Mouse (Mus musculus) lung, embryonic 16.5 days (tissue): ENCODE measurements around the gene Dleu7. TPM values are rescaled to one million over a fixed set of nuclear protein-coding genes. Genes with fewer than 3 reads are reported as not detected.

ENCODE experiments used
- ATAC-seq: fragments of 200-750 bp; cut with Nextera tagmentation; 2 replicates; pipeline ENCODE4 v1.8.0; 2017; ENCODE audit warnings: low read depth, mild to moderate bottlenecking, moderate library complexity
- H3K27ac ChIP-seq: fragments of 300-500 bp; sonication (generic); 2 replicates; pipeline ENCODE4 v1.5.1; 2014; ENCODE audit warnings: mild to moderate bottlenecking, control low read depth, low read length
- H3K27me3 ChIP-seq: fragments of 300-500 bp; sonication (generic); 2 replicates; pipeline ENCODE4 v1.6.1; 2014; ENCODE audit warnings: low read depth, low read length, mixed read lengths; ENCODE audit not compliant: control insufficient read depth, insufficient read depth
- H3K36me3 ChIP-seq: fragments of 300-500 bp; sonication (generic); 2 replicates; pipeline ENCODE4 v1.6.1; 2014; ENCODE audit warnings: low read length; ENCODE audit not compliant: control insufficient read depth, insufficient read depth
- H3K4me1 ChIP-seq: fragments of 300-500 bp; sonication (generic); replicated peaks from 2 replicates; pipeline ENCODE4 v1.6.1; 2014; ENCODE audit warnings: low read length, mixed read lengths; ENCODE audit not compliant: control insufficient read depth, insufficient read depth
- H3K4me2 ChIP-seq: fragments of 300-500 bp; sonication (generic); 2 replicates; pipeline ENCODE4 v1.6.1; 2014; ENCODE audit warnings: low read depth, low read length, control low read depth
- H3K4me3 ChIP-seq: fragments of 300-500 bp; sonication (generic); 2 replicates; pipeline ENCODE4 v1.5.1; 2014; ENCODE audit warnings: mild to moderate bottlenecking, low read length, control low read depth
- H3K9ac ChIP-seq: fragments of 300-500 bp; sonication (generic); 2 replicates; pipeline ENCODE4 v1.6.1; 2014; ENCODE audit warnings: low read length, control low read depth
- H3K9me3 ChIP-seq: fragments of 300-500 bp; sonication (generic); 2 replicates; pipeline ENCODE4 v1.6.1; 2016; ENCODE audit warnings: low read length; ENCODE audit not compliant: control insufficient read depth
- WGBS: fragments of 180-500 bp; shearing (Covaris S2); extraction: QIAGEN DNeasy Blood & Tissue Kit; methylation state at CpG from one replicate; pipeline ENCODE4 v1.1.7; 2014; 5-methylcytosine and 5-hydroxymethylcytosine counted together
- polyA plus RNA-seq: library from polyadenylated mRNA; unstranded; fragments of >200 nt; fragmentation: Nextera tagmentation; extraction: Ambion mirVana; gene quantifications from 2 replicates; pipeline ENCODE4 v1.2.1, GENCODE M21; 2015

Dleu7 gene
- polyA plus RNA-seq, result 0.54 and 0.60 TPM in 2 replicates

DNA sequence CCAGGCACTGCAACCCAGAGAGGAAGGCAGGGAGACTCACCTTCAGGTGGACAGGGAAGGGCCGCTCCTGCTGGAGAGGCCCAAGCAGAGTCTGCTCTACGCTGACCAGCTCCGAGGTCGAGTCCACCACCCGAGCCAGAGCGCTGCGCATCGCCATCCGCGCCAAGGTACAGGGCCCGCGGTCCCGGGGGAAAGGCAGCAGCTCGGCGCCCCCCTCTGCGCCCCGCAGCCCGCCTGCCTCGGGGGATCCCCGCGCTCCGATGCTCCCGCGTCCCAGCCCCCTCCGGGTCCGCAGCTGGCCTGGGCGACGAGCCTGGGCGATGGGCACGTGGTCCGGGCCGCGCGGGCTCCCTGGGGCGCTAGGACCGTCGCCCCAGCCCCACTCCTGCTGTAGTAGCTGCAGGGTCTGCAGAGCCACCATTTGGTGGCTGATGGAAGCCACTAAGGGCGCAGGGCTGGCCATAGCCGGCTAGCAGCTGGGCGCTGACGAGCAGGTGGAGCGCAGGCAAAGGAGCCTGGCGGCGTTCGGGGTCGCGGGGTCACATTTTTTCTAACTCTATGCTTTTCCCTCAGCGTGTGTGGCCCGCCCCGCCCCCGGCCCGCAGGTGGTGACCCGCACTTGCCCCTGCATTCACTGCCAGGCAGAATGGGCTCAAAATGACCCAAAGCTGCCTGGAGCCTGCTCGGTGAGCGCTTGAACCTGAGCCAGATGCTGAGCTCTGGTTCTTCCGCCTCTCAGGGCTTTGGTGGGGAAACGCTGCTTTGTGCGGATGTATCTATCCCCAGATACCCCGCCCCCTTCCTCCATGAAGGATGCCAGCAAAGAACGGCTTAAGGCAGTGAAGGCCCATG lies at the start of gene Dleu7, which contains the start of gene Rnaseh2b:
Gene Dleu7, minus strand, starts transcription at position 560 of the 852 bp plus-strand sequence.
Gene Rnaseh2b, plus strand, starts transcription at position 102 of the 852 bp plus-strand sequence.
- WGBS, result under 1% methylated on average over 51 of the region's 60 CpGs

DNA sequence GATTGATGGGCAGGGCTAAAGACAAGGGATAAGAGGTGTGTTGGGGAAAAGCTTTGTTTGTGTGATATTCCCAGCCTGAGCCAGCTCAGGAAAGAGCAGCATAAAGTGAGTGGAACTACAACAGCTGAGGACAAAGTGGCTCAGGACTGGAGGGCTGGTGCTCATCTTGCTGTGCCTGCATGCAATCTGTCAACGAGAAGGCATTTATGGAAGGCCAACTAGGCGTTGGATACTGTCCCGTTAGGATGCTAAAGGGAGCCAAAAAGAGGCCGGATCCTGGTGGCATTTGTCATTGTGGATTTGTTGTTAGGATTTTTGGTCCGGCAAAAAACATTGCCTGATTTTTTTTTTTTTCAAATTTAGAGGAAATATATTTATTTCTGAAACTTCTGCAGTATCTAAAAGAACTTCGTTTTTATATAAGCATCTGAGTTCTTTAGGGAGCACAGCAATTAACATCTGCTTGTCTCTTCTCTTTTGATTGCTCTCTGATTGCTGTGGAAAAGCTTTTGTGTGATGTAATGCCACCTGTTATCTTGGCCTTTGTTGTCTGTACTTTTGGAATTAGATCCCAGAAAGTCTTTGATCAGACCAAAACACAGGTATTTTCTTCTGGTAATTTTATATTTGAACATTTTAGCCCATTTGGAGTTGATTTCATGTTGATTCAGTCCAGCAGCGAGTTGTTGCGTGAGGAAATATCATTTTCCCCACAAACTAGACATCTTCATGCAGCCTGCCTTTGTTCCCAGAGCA lies 49.2 kb upstream of the Dleu7 start:
- Histone ChIP-seq H3K36me3 (no peaks in the 10 kb centered on the region), H3K27me3 (no peaks in the 10 kb centered on the region), H3K4me2 (no peak overlapping the region), H3K4me3 (no peak overlapping the region), H3K4me1 (peaks cover 6% of the 10 kb centered on the region; the same call in 1 of the 2 replicates), H3K9me3 (no peaks in the 10 kb centered on the region), H3K27ac (no peak overlapping the region), H3K9ac (no peak overlapping the region)
- WGBS, result 47% methylated on average over 8 of the region's 8 CpGs
- ATAC-seq, result no peak

More for the DNA sequence above, at the start of gene Dleu7, which contains the start of gene Rnaseh2b:
- Histone ChIP-seq H3K36me3 (no peaks in the 10 kb centered on the region), H3K9me3 (no peaks in the 10 kb centered on the region), H3K9ac (peak within 1 kb of the TSS; percentile 75), H3K4me3 (peak within 1 kb of the TSS; percentile 55), H3K27me3 (no peaks in the 10 kb centered on the region), H3K27ac (no peak within 1 kb of the TSS), H3K4me2 (peak within 1 kb of the TSS; percentile 100), H3K4me1 (peaks cover 10% of the 10 kb centered on the region)
- ATAC-seq, result peak; percentile 68

- H3K4me1 ChIP-seq, result peaks cover 6% of the 10 kb centered on the region; the same call in 1 of the 2 replicates
- 93% methylated on average over 1 of the region's 1 CpGs for WGBS
- no peaks in the 10 kb centered on the region for H3K9me3 ChIP-seq
- no peak overlapping the region for H3K4me3 ChIP-seq
- H3K4me2 ChIP-seq, result no peak overlapping the region
- no peaks in the 10 kb centered on the region for H3K36me3 ChIP-seq
- no peak overlapping the region for H3K9ac ChIP-seq
- ATAC-seq, result no peak
- no peaks in the 10 kb centered on the region for H3K27me3 ChIP-seq
- no peak overlapping the region for H3K27ac ChIP-seq
Measured at GRCm38 (mm10) chr14:62339196-62339595, 46.3 kb upstream of the Dleu7 start.

- no peak for ATAC-seq
- no peaks in the 10 kb centered on the region for H3K27me3 ChIP-seq
- no peak overlapping the region for H3K4me2 ChIP-seq
- no peak overlapping the region for H3K4me3 ChIP-seq
- WGBS, result 72% methylated on average over 9 of the region's 9 CpGs
- H3K9ac ChIP-seq, result no peak overlapping the region
- no peak overlapping the region for H3K27ac ChIP-seq
- H3K36me3 ChIP-seq, result no peaks in the 10 kb centered on the region
- peaks cover 10% of the 10 kb centered on the region for H3K4me1 ChIP-seq
- H3K9me3 ChIP-seq, result no peaks in the 10 kb centered on the region
Measured at GRCm38 (mm10) chr14:62333909-62334687, 41.3 kb upstream of the Dleu7 start.

- peak; percentile 85 for ATAC-seq
- Histone ChIP-seq H3K9ac (peak overlapping the region; percentile 93), H3K27me3 (no peaks in the 10 kb centered on the region), H3K27ac (peak overlapping the region; percentile 91), H3K4me1 (peaks cover 13% of the 10 kb centered on the region), H3K4me3 (peak overlapping the region; percentile 77), H3K9me3 (no peaks in the 10 kb centered on the region), H3K36me3 (no peaks in the 10 kb centered on the region), H3K4me2 (peak overlapping the region; percentile 83)
- under 1% methylated on average over 62 of the region's 62 CpGs for WGBS
Measured at GRCm38 (mm10) chr14:62331866-62332619, 39.2 kb upstream of the Dleu7 start.

GRCm38 (mm10) chr14:62331457-62331856 lies 38.6 kb upstream of the Dleu7 start:
- H3K27ac ChIP-seq, result peak overlapping the region; percentile 91
- ATAC-seq, result no peak

DNA sequence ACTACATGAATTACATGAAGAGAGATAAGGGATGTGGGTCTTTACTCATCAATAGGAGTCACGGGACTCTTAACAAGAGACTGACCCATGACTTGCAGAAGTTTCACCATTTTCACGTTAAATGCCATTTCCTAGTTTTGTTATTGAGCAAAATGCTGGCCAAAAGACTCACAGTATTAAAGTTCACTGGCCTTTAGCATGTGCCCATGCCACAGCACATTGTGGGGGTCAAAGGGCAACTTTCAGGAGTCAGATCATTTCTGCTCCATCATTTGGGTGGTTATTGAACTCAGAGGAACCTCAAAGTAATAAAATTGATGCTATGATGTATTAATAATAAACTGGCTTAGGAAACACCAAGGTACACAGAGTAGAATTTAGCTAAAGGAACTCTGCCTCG lies 36.8 kb upstream of the Dleu7 start:
- no peak overlapping the region for H3K4me2 ChIP-seq
- H3K27ac ChIP-seq, result no peak overlapping the region
- no peak overlapping the region for H3K9ac ChIP-seq
- H3K36me3 ChIP-seq, result no peaks in the 10 kb centered on the region
- no peaks in the 10 kb centered on the region for H3K27me3 ChIP-seq
- ATAC-seq, result no peak
- H3K9me3 ChIP-seq, result no peaks in the 10 kb centered on the region
- H3K4me3 ChIP-seq, result no peak overlapping the region
- WGBS, result 79% methylated on average over 3 of the region's 3 CpGs
- H3K4me1 ChIP-seq, result peaks cover 25% of the 10 kb centered on the region

More at GRCm38 (mm10) chr14:62331457-62331856, 38.6 kb upstream of the Dleu7 start:
- 17% methylated on average over 6 of the region's 6 CpGs for WGBS
- Histone ChIP-seq H3K27me3 (no peaks in the 10 kb centered on the region), H3K9ac (peak overlapping the region; percentile 93), H3K4me3 (peak overlapping the region; percentile 77), H3K9me3 (no peaks in the 10 kb centered on the region), H3K36me3 (no peaks in the 10 kb centered on the region), H3K4me2 (peak overlapping the region; percentile 83), H3K4me1 (peaks cover 18% of the 10 kb centered on the region)

DNA sequence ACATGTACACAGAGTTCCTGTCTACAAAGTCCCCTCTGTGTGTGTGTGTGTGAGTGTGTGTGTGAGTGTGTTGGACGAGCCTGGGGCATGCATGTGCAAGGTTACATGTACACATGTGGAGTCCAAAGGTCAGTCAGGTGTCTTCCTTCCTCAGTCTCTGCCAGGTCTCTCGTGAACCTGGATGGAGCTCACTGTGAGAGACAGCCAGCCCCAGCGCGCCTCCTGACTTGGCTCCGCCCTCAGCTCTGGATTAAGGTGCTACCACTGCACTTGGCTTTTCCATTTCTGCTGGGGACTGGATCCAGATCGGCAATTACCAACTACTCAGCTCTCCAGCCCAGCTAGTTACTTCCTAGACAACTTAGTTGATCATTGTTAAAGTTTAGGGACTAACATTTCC lies 35.8 kb upstream of the Dleu7 start:
- Histone ChIP-seq H3K4me2 (no peak overlapping the region), H3K9me3 (no peaks in the 10 kb centered on the region), H3K4me1 (peaks cover 25% of the 10 kb centered on the region), H3K9ac (no peak overlapping the region), H3K27ac (no peak overlapping the region), H3K4me3 (no peak overlapping the region), H3K27me3 (no peaks in the 10 kb centered on the region), H3K36me3 (no peaks in the 10 kb centered on the region)
- ATAC-seq, result no peak
- 47% methylated on average over 6 of the region's 6 CpGs for WGBS
